Mouse (Mus musculus): Measurements from ENCODE around the gene Myh3.

GRCm38 (mm10) chr11:67099241-67099640 is 21.1 kb downstream of the Myh3 start:
- no peak for TF ChIP-seq GATA1 (IDR thresholded peaks at IDR 0.05; ENCODE audit: borderline replicate concordance, low read length)
- no peak for TF ChIP-seq FLI1 (IDR thresholded peaks at IDR 0.05; ENCODE audit: low read length)

All from megakaryocyte, embryonic 14.5 days (primary cell).